Mouse (Mus musculus) 3134 (cell line): ENCODE measurements around the gene Cracr2a.
"Not testable (repeated sequence)": the region's sequence is repeated elsewhere in the genome, so short reads cannot be mapped to it uniquely, and the experiment has no call there.

ENCODE experiments used
- DNase-seq: peaks from one replicate; pipeline ENCODE4 v3.0.0-alpha.2; 2011; ENCODE audit warnings: low spot score; ENCODE audit not compliant: insufficient read length; ENCODE audit errors: extremely low read depth

Gene Cracr2a

GRCm38 (mm10) chr6:127561231-127562020, at the start of gene Cracr2a:
TSS of gene Cracr2a (plus strand) at chr6:127561338.
- DNase-seq: peak; percentile 86

GRCm38 (mm10) chr6:127513776-127514175, 47.4 kb upstream of the Cracr2a start:
- not testable (repeated sequence) for DNase-seq

- no peak for DNase-seq
Measured at GRCm38 (mm10) chr6:127521176-127521575, 40.0 kb upstream of the Cracr2a start.

- DNase-seq: no peak
Measured at GRCm38 (mm10) chr6:127522326-127522725, 38.8 kb upstream of the Cracr2a start.

GRCm38 (mm10) chr6:127524442-127524841, 36.7 kb upstream of the Cracr2a start:
- DNase-seq: no peak

- DNase-seq: no peak
Measured at GRCm38 (mm10) chr6:127528625-127529024, 32.5 kb upstream of the Cracr2a start.

- peak; percentile 46 for DNase-seq
Measured at GRCm38 (mm10) chr6:127529451-127529850, 31.7 kb upstream of the Cracr2a start.

GRCm38 (mm10) chr6:127530206-127530605, 30.9 kb upstream of the Cracr2a start:
- DNase-seq: no peak

GRCm38 (mm10) chr6:127531412-127532205, 29.5 kb upstream of the Cracr2a start:
- DNase-seq: no peak

GRCm38 (mm10) chr6:127532304-127532703, 28.8 kb upstream of the Cracr2a start:
- DNase-seq: no peak

GRCm38 (mm10) chr6:127533766-127534165, 27.4 kb upstream of the Cracr2a start:
- no peak for DNase-seq

- no peak for DNase-seq
Measured at GRCm38 (mm10) chr6:127537035-127537434, 24.1 kb upstream of the Cracr2a start.

- DNase-seq: no peak
Measured at GRCm38 (mm10) chr6:127538118-127538517, 23.0 kb upstream of the Cracr2a start.

GRCm38 (mm10) chr6:127539226-127539625, 21.9 kb upstream of the Cracr2a start:
- no peak for DNase-seq

- DNase-seq: no peak
Measured at GRCm38 (mm10) chr6:127539659-127540058, 21.5 kb upstream of the Cracr2a start.

GRCm38 (mm10) chr6:127540517-127540916, 20.6 kb upstream of the Cracr2a start:
- no peak for DNase-seq

- DNase-seq: no peak
Measured at GRCm38 (mm10) chr6:127541617-127542374, 19.3 kb upstream of the Cracr2a start.

GRCm38 (mm10) chr6:127546676-127547075, 14.5 kb upstream of the Cracr2a start:
- DNase-seq: peak; percentile 34

GRCm38 (mm10) chr6:127552940-127553339, 8.2 kb upstream of the Cracr2a start:
- no peak for DNase-seq

- DNase-seq: no peak
Measured at GRCm38 (mm10) chr6:127555553-127555952, 5.6 kb upstream of the Cracr2a start.

- no peak for DNase-seq
Measured at GRCm38 (mm10) chr6:127560872-127561230, 287 bp upstream of the Cracr2a start.
